14 mouse cellular contexts compared by ENCODE assay signal in the genomic region with DNA sequence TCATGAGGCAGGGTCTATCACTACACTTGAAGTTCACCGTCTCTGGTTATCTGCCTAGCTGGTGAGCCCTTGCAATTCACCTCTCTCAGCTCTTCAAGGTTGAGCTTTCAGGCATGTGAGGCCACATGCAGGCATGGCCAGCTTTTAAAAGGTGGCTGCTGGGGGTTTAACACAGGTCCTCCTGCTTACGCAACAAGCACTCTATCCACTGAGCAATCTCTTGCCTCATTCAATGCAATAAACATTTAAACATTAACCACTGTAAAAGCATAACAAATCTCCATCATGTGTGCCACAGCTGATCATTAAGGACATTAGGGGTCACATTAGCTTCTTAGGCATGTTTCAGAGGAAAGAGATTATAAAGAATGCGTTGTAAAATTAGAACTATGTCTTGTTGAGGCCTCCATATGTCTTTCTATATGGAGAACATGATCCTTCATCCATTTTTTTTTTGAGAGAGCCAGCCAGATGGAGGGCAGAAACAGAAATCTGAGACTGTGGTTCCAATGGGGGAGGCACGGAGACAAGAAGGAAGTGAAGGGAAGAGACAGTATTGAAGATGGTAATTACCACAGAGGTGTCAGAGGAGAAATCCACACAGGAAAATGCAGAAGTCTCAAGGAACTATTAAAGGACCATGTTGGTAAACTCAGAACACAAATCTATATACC.
"Had no signal": no experiment of that assay in that cellular context is flagged by ENCODE, and none has a peak within 500 bp of the region (broad histone marks: within the 10 kb centered on the region; RNA-seq: fewer than 3 reads in every experiment).

No protein-coding gene starts in this region.

- H3K4me2 ChIP-seq: limb, embryonic 13.5 days; liver, embryonic 11.5 days; liver, embryonic 15.5 days; lung, embryonic 14.5 days; neural tube, embryonic 15.5 days; stomach, embryonic 15.5 days had no signal

- H3K9ac ChIP-seq: limb, embryonic 13.5 days; liver, embryonic 15.5 days; lung, embryonic 14.5 days; neural tube, embryonic 15.5 days; stomach, embryonic 15.5 days had no signal

- DNase-seq: layer of hippocampus, postnatal 36 days; left cerebral cortex, postnatal 4 days; lung, embryonic 14.5 days; lung, postnatal 10 days; midbrain, embryonic 14.5 days; thymus, postnatal 36 days had no signal

- H3K36me3 ChIP-seq: limb, embryonic 13.5 days; liver, embryonic 15.5 days; neural tube, embryonic 15.5 days; stomach, embryonic 15.5 days had no signal

- H3K4me3 ChIP-seq: limb, embryonic 13.5 days; liver, embryonic 15.5 days; myocyte; neural tube, embryonic 15.5 days; stomach, embryonic 15.5 days had no signal

- H3K9me3 ChIP-seq: limb, embryonic 13.5 days; liver, embryonic 15.5 days; neural tube, embryonic 15.5 days; stomach, embryonic 15.5 days had no signal

- H3K27ac ChIP-seq: limb, embryonic 13.5 days; liver, embryonic 15.5 days; neural tube, embryonic 15.5 days; stomach, embryonic 15.5 days had no signal

- ATAC-seq: hindbrain, embryonic 16.5 days; inflammation-experienced regulatory T-cells, adult 6 months had no signal

- H3K27me3 ChIP-seq: limb, embryonic 13.5 days; liver, embryonic 15.5 days; neural tube, embryonic 15.5 days; stomach, embryonic 15.5 days had no signal

- H3K4me1 ChIP-seq: limb, embryonic 13.5 days; liver, embryonic 15.5 days; neural tube, embryonic 15.5 days; stomach, embryonic 15.5 days had no signal
